Mouse (Mus musculus): ENCODE results near the gene Nemp2.
A peak's percentile ranks its signal among the peaks of the same experiment; 100 is the strongest.

The Nemp2 gene

GRCm38 (mm10) chr1:52630248-52630936, at the start of gene Nemp2:
Gene Nemp2 (plus strand): TSS chr1:52630703.
- peak; percentile 94 for DNase-seq (ENCODE audit: low read depth, low spot score)

GRCm38 (mm10) chr1:52581744-52582143, 48.8 kb upstream of the Nemp2 start:
- DNase-seq (ENCODE audit: low read depth, low spot score), result no peak

GRCm38 (mm10) chr1:52582866-52583265, 47.6 kb upstream of the Nemp2 start:
- no peak for DNase-seq (ENCODE audit: low read depth, low spot score)

DNA sequence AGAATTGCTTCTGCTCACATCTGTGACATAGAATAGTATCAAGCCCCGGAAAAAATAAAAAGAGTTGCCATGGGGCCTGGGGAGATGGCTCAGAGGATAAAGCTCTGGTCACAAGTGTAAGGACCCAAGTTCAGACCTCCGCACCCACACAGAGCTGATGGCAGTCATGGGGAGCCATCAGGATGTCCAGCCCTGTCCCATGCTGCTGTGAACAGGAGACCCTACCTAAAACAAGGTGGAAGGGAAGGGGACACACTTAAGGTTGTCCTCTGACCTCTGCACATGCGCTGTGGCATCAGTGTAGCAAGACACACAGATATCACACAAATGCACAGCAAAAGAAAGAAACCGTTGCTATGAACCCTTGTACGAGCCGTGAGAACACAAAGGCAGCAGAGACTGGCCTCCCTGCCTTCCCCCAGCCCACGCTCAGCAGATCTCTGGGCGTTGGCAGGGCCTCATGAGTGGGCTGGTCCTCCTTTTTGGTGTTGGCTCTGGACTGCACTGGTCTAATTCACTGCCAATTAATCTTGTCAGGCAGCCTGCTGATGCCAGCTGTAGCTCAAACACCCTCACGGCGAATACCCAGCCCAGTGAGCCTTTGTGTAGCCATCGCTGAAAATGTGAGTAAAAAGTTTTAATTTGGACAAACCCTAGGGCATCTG, 33.4 kb upstream of the Nemp2 start:
- no peak for DNase-seq (ENCODE audit: low read depth, low spot score)

DNA sequence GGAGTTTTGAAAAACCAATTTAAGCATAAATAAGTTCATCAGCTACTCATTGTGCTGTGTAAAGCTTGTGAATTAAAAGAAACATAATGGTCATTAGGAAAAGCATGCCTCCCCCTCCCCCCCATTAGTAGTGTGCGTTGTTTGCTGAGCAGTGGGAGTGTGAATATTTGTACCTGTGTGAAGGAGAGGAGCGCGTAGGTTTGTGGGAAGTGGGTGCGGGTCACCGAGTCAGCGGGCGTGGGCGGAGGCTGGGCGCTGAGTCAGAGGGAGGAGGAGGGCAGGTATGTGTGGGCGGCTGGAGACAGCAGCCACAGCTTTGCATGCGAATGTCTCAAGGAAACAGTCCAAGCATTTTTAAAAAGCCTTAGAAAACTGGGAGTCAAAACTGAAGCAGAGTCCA, 32.7 kb upstream of the Nemp2 start:
- DNase-seq (ENCODE audit: low read depth, low spot score), result peak; percentile 86

DNA sequence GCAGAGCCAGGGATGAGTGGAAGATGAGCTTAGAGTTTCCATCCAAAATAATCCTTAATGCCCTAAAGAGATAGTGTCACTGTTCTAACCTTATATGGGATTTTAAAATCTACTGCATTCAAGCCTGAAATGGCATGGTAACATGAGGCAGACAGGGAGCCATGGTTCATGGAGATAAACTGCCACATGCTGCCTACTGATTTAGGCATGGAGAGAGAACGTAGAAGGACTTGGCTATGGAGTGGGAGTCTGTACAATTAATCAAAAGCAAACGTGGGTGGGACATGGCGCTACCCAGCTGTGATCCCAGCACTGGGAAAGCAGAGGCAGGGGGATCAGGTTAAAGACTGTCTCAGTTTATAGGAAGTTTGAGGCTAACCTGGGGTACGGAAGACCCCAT, 32.1 kb upstream of the Nemp2 start:
- DNase-seq (ENCODE audit: low read depth, low spot score), result no peak

DNA sequence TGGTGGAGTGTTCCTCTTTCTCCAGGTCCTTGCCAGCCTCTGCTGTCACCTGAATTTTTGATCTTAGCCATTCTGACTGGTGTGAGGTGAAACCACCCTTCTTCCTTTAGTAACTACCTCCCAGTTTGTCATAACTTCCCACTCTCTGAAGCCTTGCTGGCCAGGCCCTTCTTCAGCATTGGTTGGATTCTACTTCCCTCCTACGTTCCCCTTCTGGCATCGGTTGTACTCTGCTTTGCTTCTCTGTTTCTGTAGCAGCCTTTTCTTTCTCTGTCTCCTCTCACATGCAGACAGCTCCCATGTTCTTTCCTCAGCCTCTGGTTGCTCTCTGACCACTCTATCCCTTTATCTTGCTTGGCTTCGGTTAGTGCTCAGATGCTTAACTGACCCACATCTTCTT, 29.0 kb upstream of the Nemp2 start:
- no peak for DNase-seq (ENCODE audit: low read depth, low spot score)

DNA sequence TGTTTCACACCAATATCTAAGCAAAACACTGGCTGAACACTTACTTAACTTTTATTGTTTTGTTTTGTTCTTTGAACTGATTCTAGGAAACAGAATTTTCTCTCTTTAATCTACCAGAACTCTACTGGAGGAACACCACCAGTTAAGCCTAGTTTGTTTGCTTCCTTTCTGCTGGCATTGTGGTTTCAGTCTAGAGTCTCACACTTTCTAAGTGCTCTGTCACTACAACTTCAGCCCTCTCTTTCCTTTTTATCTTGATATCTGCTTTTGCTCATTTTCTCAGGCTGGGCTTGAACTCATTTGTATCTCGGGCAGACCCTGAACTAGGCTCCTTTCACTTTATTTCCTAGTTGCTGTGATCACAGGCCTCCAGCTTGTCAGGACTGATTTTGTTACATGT, 22.8 kb upstream of the Nemp2 start:
- DNase-seq (ENCODE audit: low read depth, low spot score), result peak; percentile 41

DNA sequence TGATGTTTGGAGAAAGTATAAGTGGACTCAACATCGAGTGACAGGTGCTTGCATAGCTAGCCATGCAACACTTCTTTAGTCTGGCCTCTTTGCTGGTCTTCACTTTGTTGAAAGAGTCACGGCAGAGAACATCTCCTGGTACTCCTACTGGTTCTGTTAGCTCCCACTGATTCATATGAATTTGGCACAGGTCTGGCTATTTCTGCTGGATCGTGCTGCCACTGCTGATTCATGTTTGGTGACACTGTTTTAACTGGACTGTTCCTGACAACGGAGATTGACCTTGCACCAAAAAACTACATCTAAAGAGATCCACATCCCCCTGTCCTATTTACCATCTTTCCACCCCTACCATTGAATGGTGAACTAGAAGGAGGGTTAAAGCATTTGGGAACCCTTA, 22.0 kb upstream of the Nemp2 start:
- DNase-seq (ENCODE audit: low read depth, low spot score), result no peak

- no peak for DNase-seq (ENCODE audit: low read depth, low spot score)
Observed at GRCm38 (mm10) chr1:52618217-52618616, 12.3 kb upstream of the Nemp2 start.

DNA sequence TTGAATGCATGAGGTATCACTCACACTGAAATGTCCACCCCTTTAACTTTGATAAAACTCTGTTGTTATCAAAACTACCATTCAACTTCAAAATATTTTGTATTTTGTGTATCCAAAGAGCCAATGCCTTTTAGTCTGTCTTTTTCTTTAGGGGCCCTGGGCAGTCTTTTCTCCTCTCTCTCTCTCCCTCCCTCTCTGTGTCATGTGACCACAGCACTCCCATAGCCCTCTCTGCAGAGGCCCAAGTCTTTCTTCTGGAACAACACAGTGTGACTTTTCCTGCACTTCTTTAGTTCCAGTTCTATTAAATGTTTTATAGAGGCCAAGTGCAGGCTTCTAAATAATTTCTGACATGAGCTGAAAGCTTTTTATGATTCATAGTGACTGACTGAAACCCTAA, 10.1 kb upstream of the Nemp2 start:
- no peak for DNase-seq (ENCODE audit: low read depth, low spot score)

GRCm38 (mm10) chr1:52630937-52631299, 415 bp downstream of the Nemp2 start:
- peak; percentile 89 for DNase-seq (ENCODE audit: low read depth, low spot score)

DNA sequence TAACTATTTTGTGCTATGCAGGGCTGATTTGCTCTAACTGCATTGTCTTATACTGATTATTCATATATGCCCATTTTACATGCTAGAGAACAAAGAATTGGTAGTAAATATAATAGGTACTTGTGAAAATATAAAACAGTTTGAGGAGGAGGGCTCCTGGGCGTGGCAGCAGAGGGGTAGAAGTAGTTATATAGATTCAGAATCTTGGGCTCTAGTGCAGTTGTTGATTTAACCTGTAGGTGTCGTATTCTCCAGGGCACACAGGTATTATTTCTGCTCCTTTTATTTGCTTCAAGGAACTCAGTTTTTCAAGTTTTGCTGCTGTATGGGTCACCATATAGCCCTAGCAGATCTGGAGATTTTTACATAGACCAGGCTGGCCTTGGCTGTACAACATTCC, 1.1 kb downstream of the Nemp2 start:
- DNase-seq (ENCODE audit: low read depth, low spot score), result peak; percentile 67

DNA sequence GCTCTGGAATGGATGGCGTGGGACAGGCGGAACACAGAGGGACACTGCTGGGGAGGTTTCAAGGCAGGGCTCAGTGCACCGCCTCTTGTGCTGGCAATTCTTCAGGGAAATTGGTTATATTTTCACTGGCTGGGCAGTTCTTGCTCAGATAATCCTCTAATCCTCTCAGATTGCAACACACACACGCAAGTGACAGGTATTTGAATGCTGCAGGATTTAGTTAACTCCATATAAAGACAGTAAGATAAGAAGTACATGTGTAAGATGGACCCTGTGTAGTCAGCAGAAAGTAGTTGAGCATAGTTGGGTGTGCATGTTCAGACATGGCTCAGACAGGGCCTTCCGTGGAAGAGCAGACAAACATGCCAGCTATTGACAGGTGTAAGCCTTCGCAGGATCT, 3.7 kb downstream of the Nemp2 start:
- no peak for DNase-seq (ENCODE audit: low read depth, low spot score)

DNA sequence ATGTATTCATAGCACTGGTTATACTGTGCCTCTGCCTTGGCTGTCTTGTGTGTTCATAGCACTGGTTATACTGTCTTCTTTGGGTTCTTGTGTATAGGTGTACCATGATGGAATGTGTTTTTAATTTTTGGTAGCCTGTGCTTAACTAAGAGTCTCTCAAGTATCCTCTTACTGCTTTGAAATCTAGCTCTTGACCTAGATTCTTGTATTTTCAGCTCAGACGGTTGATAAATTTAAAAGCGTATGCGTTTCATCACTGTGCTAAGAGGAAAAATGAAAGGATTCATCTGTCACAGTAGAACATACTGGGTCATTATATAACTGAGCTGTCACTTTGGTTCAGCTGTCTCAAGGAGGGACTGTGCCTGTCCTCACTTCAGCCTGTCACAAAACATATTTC, 5.4 kb downstream of the Nemp2 start:
- no peak for DNase-seq (ENCODE audit: low read depth, low spot score)

GRCm38 (mm10) chr1:52638101-52638500, 7.6 kb downstream of the Nemp2 start:
- DNase-seq (ENCODE audit: low read depth, low spot score), result no peak

DNA sequence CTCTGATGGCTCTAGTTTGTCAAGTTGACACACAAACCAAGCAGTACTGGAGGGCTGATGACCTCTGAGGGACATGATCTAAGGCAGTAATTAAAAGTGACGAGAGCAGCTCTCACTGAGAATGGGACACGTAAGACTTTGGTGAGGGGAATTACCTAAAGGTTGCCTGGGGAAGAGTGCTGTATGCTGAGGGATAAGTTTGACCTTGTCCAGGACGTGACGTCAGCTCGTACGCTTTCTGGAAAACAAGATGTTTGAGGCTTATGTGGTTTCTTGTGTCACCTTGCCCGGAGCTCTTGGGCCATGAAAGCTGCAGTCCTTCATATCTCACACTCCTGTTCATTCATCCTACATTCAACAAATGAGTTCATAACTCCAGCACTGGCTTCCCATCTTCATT, 8.6 kb downstream of the Nemp2 start:
- no peak for DNase-seq (ENCODE audit: low read depth, low spot score)

- no peak for DNase-seq (ENCODE audit: low read depth, low spot score)
Observed at GRCm38 (mm10) chr1:52640266-52640665, 9.8 kb downstream of the Nemp2 start.

- no peak for DNase-seq (ENCODE audit: low read depth, low spot score)
Observed at GRCm38 (mm10) chr1:52640736-52641135, 10.2 kb downstream of the Nemp2 start.

DNA sequence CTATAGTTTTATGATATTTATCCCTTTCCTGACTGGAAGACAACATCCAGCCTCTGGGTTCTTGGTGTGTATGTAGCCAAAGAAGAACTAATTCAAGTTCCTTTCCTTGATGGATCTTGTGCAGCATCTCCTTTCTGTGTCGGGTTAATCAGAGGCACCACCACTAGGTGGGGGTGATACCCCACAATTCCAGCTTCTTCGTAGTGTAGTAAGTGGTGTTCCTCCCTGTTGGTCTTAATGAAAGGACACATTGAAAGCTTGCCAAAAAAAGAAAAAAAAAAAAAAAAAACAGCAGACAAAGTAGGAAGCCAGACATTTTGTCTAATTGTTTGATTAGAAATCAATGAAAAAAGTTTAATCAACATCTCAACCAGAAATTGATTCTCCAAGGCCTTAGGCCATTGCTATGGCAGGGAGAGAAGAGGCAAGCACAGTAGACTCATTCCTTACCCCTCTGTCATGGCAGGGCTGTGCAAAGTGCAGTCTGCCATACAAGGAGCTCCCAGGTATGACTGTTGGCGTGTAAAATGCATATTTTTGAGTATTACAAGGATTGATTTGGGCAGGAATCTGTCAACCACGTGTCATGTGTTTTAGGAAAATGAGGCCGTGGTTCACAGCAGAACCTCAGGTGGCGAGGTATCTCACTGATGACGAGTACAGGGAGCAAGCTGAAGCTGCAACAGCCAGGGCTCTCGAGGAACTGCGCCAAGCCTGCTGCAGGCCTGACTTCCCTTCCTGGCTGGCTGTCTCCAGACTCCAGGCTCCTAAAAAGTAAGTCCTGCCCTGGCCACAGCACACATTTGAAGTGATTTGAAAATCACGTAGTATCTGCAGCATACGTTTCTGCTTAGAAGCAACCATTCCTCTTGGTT, 17.9 kb downstream of the Nemp2 start:
- peak; percentile 83 for DNase-seq (ENCODE audit: low read depth, low spot score)

GRCm38 (mm10) chr1:52650066-52650465, 19.6 kb downstream of the Nemp2 start:
- DNase-seq (ENCODE audit: low read depth, low spot score), result peak; percentile 24

GRCm38 (mm10) chr1:52652601-52653253, 22.2 kb downstream of the Nemp2 start:
- DNase-seq (ENCODE audit: low read depth, low spot score), result peak; percentile 13

Measured in CD4-positive, CD25-positive, alpha-beta regulatory T cell, adult 2 months (primary cell).